Mouse (Mus musculus) forebrain, embryonic 12.5 days (tissue): ENCODE results near the gene Ambp. TPM values are rescaled to one million over a fixed set of nuclear protein-coding genes. Genes with fewer than 3 reads are reported as not detected.

Experiments used
- ATAC-seq: fragments of 200-750 bp; cut with Nextera tagmentation; 2 replicates; pipeline ENCODE4 v1.8.0; 2017; ENCODE audit warnings: moderate TSS enrichment; ENCODE audit not compliant: low FRiP score
- H3K27ac ChIP-seq: fragments of 300-500 bp; sonication (generic); 2 replicates; pipeline ENCODE4 v1.5.1; 2016; ENCODE audit warnings: mild to moderate bottlenecking
- H3K27me3 ChIP-seq: fragments of 300-500 bp; sonication (generic); 2 replicates; pipeline ENCODE4 v1.6.1; 2016; ENCODE audit warnings: mild to moderate bottlenecking
- H3K36me3 ChIP-seq: fragments of 300-500 bp; sonication (generic); replicated peaks from 2 replicates; pipeline ENCODE4 v1.6.1; 2016; ENCODE audit warnings: mild to moderate bottlenecking
- H3K4me1 ChIP-seq: fragments of 300-500 bp; sonication (generic); 2 replicates; pipeline ENCODE4 v1.6.1; 2016
- H3K4me2 ChIP-seq: fragments of 300-500 bp; sonication (generic); 2 replicates; pipeline ENCODE4 v1.6.1; 2016; ENCODE audit warnings: mild to moderate bottlenecking, moderate library complexity
- H3K4me3 ChIP-seq: fragments of 300-500 bp; sonication (generic); replicated peaks from 2 replicates; pipeline ENCODE4 v1.5.1; 2016; ENCODE audit warnings: mild to moderate bottlenecking
- H3K9ac ChIP-seq: fragments of 300-500 bp; sonication (generic); 2 replicates; pipeline ENCODE4 v1.6.1; 2016; ENCODE audit warnings: mild to moderate bottlenecking
- H3K9me3 ChIP-seq: fragments of 300-500 bp; sonication (generic); 2 replicates; pipeline ENCODE4 v1.6.1; 2016
- WGBS: fragments of 180-500 bp; shearing (Covaris S2); methylation state at CpG from one replicate; pipeline ENCODE4 v1.1.7; 2016; 5-methylcytosine and 5-hydroxymethylcytosine counted together
- polyA plus RNA-seq: library from polyadenylated mRNA; unstranded; fragments of >200 nt; fragmentation: Nextera tagmentation; extraction: Ambion mirVana; gene quantifications from 2 replicates; pipeline ENCODE4 v1.2.1, GENCODE M21; 2016

Gene Ambp
- polyA plus RNA-seq, 1 experiment from 2014 or later: not detected

GRCm38 (mm10) chr4:63102025-63102424 lies 52.6 kb downstream of the Ambp start:
- no peaks in the 10 kb centered on the region for H3K9me3 ChIP-seq
- no peak overlapping the region for H3K4me3 ChIP-seq
- no peak overlapping the region for H3K4me2 ChIP-seq
- H3K27me3 ChIP-seq: no peaks in the 10 kb centered on the region
- 90% methylated on average over 4 of the region's 4 CpGs for WGBS
- H3K27ac ChIP-seq: no peak overlapping the region
- H3K9ac ChIP-seq: no peak overlapping the region
- peaks cover 50% of the 10 kb centered on the region for H3K36me3 ChIP-seq
- no peak for ATAC-seq
- H3K4me1 ChIP-seq: no peaks in the 10 kb centered on the region

GRCm38 (mm10) chr4:63100478-63100877 lies 54.1 kb downstream of the Ambp start:
- peaks cover 61% of the 10 kb centered on the region for H3K36me3 ChIP-seq
- H3K4me3 ChIP-seq: no peak overlapping the region
- no peak overlapping the region for H3K4me2 ChIP-seq
- H3K9ac ChIP-seq: no peak overlapping the region
- H3K27me3 ChIP-seq: no peaks in the 10 kb centered on the region
- WGBS: 91% methylated on average over 11 of the region's 11 CpGs
- no peak overlapping the region for H3K27ac ChIP-seq
- no peaks in the 10 kb centered on the region for H3K4me1 ChIP-seq
- ATAC-seq: no peak
- no peaks in the 10 kb centered on the region for H3K9me3 ChIP-seq

GRCm38 (mm10) chr4:63097603-63098002 lies 57.0 kb downstream of the Ambp start:
- Histone ChIP-seq H3K27ac (no peak overlapping the region), H3K4me2 (no peak overlapping the region), H3K4me1 (no peaks in the 10 kb centered on the region), H3K4me3 (no peak overlapping the region), H3K27me3 (no peaks in the 10 kb centered on the region), H3K36me3 (peaks cover 52% of the 10 kb centered on the region), H3K9me3 (no peaks in the 10 kb centered on the region), H3K9ac (no peak overlapping the region)
- 53% methylated on average over 1 of the region's 1 CpGs for WGBS
- no peak for ATAC-seq

Other genes starting within 250 kb of the Ambp start
- gene Zfp618, start 189.2 kb downstream of the Ambp start, polyA plus RNA-seq: 32.4 and 34.2 TPM in 2 replicates
- gene Kif12, start 17.3 kb upstream of the Ambp start, polyA plus RNA-seq: not detected in 2 replicates
- gene Col27a1, start 59.2 kb upstream of the Ambp start, polyA plus RNA-seq: 3.7 and 4.1 TPM in 2 replicates
- gene Orm1, start 189.8 kb upstream of the Ambp start, polyA plus RNA-seq: not detected in 2 replicates
- gene Orm3, start 201.4 kb upstream of the Ambp start, polyA plus RNA-seq: not detected in 2 replicates
- not detected in 2 replicates for gene Orm2, start 207.7 kb upstream of the Ambp start, polyA plus RNA-seq
- gene Akna, start 248.6 kb upstream of the Ambp start, polyA plus RNA-seq: 24.6 and 29.3 TPM in 2 replicates